Mouse (Mus musculus): ENCODE measurements at regions not wholly inside any gene's neighbourhood (a gene's known extent, or its start where the extent isn't known, plus 50 kb on each side); places are given as distances from the start of the nearest gene placed in this dataset.

GRCm38 (mm10) chr12:106992421-106992820 is 496.0 kb upstream of the 3110018I06Rik start:
- DNase-seq (ENCODE audit: low spot score in 2 of 2) = no peak

- no peak for DNase-seq (ENCODE audit: low spot score in 2 of 2)
Measured at GRCm38 (mm10) chr12:106993011-106993410, 495.4 kb upstream of the 3110018I06Rik start.

- DNase-seq (ENCODE audit: low spot score in 2 of 2) = no peak
Measured at GRCm38 (mm10) chr12:107010995-107011786, 477.2 kb upstream of the 3110018I06Rik start.

GRCm38 (mm10) chr12:107016801-107017200 is 471.6 kb upstream of the 3110018I06Rik start:
- DNase-seq (ENCODE audit: low spot score in 2 of 2) = no peak

GRCm38 (mm10) chr12:107021806-107022205 is 466.6 kb upstream of the 3110018I06Rik start:
- no peak for DNase-seq (ENCODE audit: low spot score in 2 of 2)

GRCm38 (mm10) chr12:107026821-107027220 is 461.6 kb upstream of the 3110018I06Rik start:
- DNase-seq (ENCODE audit: low spot score in 2 of 2) = no peak

- no peak for DNase-seq (ENCODE audit: low spot score in 2 of 2)
Measured at GRCm38 (mm10) chr12:107027842-107028549, 460.4 kb upstream of the 3110018I06Rik start.

- DNase-seq (ENCODE audit: low spot score in 2 of 2) = no peak
Measured at GRCm38 (mm10) chr12:107028985-107029384, 459.4 kb upstream of the 3110018I06Rik start.

- no peak for DNase-seq (ENCODE audit: low spot score in 2 of 2)
Measured at GRCm38 (mm10) chr12:107036357-107036756, 452.1 kb upstream of the 3110018I06Rik start.

- no peak for DNase-seq (ENCODE audit: low spot score in 2 of 2)
Measured at GRCm38 (mm10) chr12:107041927-107042652, 446.3 kb upstream of the 3110018I06Rik start.

- DNase-seq (ENCODE audit: low spot score in 2 of 2) = no peak
Measured at GRCm38 (mm10) chr12:107046496-107046895, 441.9 kb upstream of the 3110018I06Rik start.

GRCm38 (mm10) chr12:107047059-107047531 is 441.3 kb upstream of the 3110018I06Rik start:
- DNase-seq (ENCODE audit: low spot score in 2 of 2) = no peak

- DNase-seq (ENCODE audit: low spot score in 2 of 2) = no peak
Measured at GRCm38 (mm10) chr12:107050891-107051635, 437.4 kb upstream of the 3110018I06Rik start.

GRCm38 (mm10) chr12:107052136-107052535 is 436.3 kb upstream of the 3110018I06Rik start:
- DNase-seq (ENCODE audit: low spot score in 2 of 2) = no peak

GRCm38 (mm10) chr12:107056553-107056952 is 431.9 kb upstream of the 3110018I06Rik start:
- no peak for DNase-seq (ENCODE audit: low spot score in 2 of 2)

GRCm38 (mm10) chr12:107060514-107060913 is 427.9 kb upstream of the 3110018I06Rik start:
- DNase-seq (ENCODE audit: low spot score in 2 of 2) = no peak

GRCm38 (mm10) chr12:107067346-107067745 is 421.1 kb upstream of the 3110018I06Rik start:
- DNase-seq (ENCODE audit: low spot score in 2 of 2) = no peak

GRCm38 (mm10) chr12:107082541-107082940 is 405.9 kb upstream of the 3110018I06Rik start:
- DNase-seq (ENCODE audit: low spot score in 2 of 2) = no peak

- DNase-seq (ENCODE audit: low spot score in 2 of 2) = no peak
Measured at GRCm38 (mm10) chr12:107085058-107085905, 403.1 kb upstream of the 3110018I06Rik start.

All from adrenal gland, postnatal 4 days (tissue).